Mouse (Mus musculus) kidney, postnatal 10 days (tissue): ENCODE results near the gene Gm49333.
"Not testable (repeated sequence)": the region's sequence is repeated elsewhere in the genome, so short reads cannot be mapped to it uniquely, and the experiment has no call there.

Source experiments
- DNase-seq: peaks from one replicate; pipeline ENCODE4 v3.0.0; 2021; ENCODE audit warnings: mixed read lengths

Gene Gm49333

DNA sequence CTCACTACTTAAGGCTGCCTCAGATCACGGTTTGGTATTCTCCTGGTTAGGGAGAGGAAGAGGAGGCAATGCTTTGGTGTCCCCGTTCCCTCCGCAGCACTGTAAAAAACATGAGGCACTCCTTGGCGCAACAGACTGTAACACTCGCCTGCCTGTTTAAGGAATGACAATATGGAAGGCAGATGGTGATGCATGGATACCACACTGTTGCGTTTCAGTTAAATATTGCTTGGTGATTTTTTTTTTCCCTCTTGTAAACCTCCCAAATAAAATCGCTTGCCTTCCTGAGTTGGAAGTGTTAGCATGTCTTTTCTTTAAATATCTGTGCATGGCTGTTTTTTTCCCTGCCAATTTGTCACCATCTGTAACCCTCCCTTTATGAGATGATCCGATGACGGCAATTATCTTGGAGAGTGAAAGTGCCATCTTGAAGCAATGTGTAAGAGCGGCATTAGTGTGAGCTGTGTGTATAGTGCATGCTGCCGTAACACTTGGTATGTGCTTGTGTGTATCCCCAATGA is 17.5 kb downstream of the Gm49333 start:
- no peak for DNase-seq

DNA sequence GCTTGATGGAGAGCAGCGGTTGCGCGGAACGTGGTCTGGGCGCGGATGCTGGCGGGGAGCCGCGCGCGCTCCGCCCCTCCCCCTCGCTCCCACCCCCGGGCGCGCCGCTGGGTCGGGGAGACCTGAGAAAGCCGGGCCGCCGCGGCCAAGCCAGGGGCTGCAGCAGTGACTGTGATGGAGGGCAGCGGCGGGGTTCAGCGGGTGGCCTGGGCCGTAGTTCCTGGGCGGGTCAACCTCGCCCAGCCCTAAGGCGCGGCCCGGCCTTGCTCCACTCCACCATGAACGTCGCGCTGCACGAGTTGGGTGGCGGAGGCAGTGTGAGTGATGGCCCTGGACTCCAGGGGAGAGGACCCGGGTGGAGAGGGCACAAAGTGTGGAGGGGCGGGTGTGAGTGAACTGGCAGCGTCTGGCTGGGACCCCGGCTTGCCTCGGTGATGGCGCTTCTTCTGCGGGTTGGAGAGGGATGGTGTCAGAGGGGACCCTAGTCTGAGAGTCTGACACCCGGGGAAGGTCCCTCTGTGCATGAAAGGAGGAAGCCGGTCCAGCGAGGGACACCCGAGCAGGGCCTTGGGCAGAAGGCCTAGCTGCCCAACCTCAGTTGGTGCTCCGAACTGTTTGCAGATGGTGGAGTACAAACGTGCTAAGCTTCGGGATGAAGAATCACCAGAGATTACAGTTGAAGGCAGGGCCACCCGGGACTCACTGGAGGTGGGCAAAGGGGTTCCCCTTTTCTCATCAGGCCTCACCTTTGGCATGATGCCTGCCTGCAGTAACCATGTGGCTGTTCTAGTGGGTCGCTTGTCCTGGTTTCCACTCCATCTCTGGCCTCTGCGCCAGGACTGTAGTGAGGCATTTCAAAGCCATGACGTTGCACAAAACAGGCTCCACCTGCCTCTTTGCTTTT is 18.6 kb downstream of the Gm49333 start, which contains the start of gene Ece2:
Ece2 (plus strand) TSS at position 98 of the 904 bp plus-strand sequence.
- DNase-seq = peak; percentile 32

DNA sequence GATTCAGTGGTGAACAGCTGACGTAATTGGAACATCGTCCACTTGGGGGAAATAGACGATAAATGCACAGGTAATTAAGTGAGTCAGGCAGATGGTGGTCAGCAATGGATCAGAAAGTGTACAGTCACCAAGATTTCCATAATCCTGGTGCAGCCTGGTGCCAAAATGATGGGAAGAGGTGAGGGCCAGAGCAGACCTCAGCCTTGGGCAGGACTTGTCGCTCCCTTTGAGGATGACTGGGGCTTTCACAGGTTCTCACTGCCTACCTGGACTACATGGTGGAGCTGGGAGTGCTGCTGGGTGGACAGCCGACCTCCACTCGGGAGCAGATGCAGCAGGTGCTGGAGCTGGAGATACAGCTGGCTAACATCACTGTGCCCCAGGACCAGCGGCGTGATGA is 26.0 kb downstream of the Gm49333 start:
- DNase-seq = no peak

DNA sequence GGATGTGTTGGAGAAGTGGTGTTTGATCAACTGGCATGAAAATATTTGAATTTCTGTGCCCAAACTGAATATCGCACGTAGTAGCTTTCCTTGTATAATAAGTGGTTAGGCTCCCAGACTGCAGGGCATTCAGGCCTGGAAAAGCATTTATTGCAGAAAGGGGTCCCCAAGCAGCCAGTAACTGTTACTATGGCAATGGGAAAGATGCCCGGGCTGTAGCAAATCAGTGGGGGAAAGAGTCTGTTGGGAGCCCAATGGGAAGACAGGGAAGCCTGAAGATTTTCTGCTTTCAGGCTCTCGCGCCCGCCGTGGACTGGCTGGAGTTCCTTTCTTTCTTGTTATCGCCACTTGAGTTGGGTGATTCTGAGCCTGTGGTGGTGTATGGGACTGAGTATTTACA is 27.0 kb downstream of the Gm49333 start:
- no peak for DNase-seq

DNA sequence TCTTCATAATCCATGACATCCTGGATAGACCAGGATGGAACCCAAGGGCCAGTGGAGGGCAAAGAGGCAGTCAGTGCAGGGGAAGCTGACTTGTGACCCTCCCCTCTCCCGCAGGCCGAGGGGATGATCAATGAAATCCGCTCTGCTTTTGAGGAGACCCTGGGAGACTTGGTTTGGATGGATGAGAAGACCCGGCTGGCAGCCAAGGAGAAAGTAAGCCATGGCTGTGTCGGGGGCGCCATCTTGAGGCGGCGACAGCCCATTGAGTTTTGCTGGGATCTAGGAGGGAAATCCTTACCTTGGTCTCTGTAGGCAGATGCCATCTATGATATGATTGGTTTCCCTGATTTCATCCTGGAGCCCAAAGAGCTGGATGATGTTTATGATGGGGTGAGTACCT is 30.8 kb downstream of the Gm49333 start:
- DNase-seq = peak; percentile 86

DNA sequence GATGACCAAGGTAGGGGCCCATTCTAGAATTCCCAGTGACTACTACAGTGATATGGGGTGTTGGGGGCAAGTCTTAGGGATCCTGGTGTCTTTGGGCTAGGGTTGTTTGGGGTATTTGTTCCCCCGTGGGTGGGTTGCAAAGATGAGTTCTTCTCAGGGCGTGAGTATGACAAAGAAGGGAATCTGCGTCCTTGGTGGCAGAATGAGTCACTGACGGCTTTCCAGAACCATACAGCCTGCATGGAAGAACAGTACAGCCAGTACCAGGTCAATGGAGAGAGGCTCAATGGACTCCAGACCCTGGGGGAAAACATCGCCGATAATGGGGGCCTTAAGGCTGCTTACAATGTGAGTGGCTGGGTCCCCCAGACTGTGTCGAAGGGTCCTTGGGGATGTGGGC is 32.5 kb downstream of the Gm49333 start:
- no peak for DNase-seq

DNA sequence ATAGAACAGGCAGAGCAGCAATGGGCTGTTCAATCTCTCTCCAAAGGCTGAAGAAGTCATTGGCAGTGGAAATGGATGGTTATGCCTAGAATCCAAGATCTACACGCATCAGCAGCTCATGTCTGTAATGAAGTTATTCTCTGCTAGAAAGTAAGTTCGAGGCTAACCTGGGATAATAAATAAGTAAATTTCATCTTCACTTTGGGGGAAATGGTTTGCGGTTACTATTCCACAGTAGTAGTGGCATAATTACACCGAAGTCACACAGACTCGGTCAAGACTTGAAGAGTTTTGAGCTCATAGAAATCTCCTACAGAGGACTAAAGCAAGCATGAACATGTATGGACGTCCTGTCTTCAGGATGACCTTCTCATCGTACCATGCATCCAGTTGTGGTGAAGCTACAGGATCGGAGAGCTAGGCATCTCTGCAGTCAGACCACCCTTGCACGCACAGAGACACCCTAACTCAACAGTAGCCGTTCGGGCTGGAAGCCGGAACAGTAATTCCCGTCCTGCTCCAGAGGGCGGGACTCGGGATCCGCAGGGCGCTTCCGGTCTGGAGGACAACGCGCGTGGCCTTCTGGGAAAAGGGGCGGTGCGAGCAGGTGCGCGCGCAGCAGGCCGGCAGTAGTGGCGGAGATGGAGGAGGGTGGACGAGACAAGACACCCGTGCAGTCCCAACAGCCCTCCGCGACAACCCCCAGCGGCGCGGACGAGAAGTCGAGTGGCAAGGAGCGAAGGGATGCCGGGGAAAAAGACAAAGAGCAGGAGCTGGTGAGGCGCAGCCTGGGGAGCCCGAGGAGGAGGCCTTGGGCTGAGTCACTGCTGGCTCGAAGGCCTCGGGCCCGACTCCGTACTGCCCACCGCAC is 39.9 kb downstream of the Gm49333 start, which contains the start of gene Psmd2:
Psmd2 (plus strand) TSS at position 577 of the 871 bp plus-strand sequence.
- DNase-seq = peak; percentile 99

DNA sequence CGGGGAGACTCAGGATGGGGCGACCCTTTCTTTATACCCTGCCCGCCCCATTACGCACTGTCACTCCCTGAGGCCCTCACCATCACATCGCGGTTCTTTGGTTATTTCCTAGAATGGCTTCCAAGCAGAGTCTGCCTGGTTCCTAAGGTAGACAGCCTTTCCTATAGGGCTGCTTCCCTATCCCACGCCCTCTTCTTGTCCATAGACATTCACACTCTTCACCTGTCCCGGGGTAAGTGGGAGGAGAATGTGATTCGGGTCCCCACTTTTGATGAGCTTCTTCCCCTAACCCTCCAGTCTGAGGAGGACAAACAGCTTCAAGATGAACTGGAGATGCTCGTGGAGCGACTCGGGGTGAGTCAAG is 40.5 kb downstream of the Gm49333 start:
- DNase-seq = no peak

DNA sequence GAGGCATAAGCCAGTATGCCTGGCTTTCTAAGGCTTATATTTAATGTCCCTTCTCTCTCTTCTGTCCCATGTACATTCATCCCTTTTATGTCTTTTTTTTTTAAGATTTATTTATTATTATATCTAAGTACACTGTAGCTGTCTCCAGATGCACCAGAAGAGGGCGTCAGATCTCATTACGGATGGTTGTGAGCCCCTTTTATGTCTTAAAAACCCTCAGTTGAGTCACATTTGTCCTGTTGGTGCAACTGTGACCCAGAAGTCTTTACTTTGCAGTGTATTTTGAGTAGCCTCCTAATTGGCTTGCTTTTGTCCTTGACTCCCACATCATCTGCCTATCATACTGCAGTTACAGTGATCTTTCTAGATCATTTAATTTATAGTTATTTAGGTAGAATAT is 41.9 kb downstream of the Gm49333 start:
- no peak for DNase-seq

DNA sequence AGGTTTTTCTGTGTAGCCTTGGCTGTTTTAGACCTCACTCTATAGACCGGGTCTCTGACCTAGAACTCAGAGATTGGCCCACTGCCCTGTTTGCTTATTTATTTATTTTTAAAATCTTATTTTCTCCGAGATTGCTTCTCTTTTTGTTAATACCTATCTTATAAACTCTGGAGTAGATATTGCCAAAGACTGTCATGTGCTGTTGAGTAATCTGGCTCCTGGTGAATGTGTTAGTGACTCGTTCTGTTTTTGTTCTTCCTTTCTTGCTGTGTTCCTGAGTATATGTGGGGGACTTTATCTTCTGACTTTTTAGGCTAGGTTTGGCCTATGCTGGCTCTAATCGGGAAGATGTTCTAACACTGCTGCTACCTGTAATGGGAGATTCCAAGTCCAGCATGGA is 46.3 kb downstream of the Gm49333 start:
- DNase-seq = no peak

DNA sequence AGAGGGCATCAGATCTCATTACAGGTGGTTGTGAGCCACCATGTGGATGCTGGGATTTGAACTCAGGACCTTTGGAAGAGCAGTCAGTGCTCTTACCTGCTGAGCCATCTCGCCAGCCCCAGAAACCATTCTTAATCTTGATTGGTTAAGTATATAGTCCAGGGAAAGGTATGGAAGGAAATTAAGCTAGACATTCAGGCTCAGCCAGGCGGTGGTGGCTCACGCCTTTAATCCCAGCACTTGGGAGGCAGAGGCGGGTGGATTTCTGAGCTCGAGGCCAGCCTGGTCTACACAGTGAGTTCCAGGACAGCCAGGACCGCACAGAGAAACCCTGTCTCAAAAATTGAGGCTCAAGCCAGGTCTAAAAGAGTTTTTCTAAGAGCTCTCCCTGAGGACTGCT is 56.6 kb downstream of the Gm49333 start, which contains the start of gene Eif4g1:
Eif4g1 (plus strand) TSS at position 301 of the 400 bp plus-strand sequence.
- DNase-seq = not testable (repeated sequence)

DNA sequence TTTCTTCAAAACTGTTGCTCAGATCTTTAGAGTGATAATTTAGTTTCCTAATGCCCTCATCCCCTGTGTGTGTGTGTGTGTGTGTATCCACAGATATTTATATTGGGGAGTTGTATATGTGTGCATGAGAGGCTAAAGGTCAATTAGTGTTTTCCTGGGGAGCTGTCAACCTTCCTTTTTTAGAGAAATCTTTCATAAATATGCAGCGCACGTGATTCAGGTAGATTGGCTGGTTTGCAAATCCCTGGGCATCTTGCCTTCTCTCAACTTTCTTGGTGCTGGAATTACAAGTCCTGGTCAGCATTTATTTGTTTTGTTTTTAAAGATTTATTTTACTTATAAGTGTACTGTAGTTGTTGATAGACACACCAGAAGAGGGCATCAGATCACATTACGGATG is 58.9 kb downstream of the Gm49333 start:
- DNase-seq = no peak

DNA sequence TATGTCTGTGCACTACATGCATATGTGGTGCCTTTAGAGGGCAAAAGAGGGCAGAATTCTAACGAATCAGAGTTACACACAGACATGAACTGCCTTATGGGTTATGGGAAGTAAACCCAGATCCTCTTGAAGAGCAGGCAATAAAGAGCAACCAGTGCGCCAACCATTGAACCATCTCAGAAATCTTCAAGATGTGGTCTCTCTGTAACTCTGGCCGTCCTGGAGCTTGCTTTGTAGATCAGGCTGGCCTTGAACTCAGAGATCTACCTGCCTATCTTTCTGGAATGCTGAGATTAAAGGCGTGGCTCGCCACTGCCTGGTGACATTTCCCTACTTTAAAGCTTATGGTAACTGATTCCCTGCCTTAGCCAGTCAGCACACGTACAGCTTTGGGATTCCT is 60.5 kb downstream of the Gm49333 start:
- DNase-seq = no peak

DNA sequence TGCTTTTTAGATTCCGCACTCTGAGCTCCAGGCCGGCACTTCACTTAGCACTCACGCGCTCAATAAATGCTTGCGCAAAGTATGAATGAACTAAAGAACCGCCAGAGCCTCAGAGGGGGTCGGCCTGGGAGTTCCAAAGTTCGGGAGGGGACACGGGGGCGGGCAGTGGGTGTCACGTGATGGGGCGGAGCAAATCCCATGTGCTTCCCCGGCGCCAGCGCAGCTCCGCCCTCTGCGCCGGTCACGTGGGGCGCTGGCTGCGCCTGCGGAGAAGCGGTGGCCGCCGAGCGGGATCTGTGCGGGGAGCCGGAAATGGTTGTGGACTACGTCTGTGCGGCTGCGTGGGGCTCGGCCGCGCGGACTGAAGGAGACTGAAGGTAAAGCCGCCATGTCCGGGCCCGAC is 61.1 kb downstream of the Gm49333 start:
- DNase-seq = peak; percentile 99

DNA sequence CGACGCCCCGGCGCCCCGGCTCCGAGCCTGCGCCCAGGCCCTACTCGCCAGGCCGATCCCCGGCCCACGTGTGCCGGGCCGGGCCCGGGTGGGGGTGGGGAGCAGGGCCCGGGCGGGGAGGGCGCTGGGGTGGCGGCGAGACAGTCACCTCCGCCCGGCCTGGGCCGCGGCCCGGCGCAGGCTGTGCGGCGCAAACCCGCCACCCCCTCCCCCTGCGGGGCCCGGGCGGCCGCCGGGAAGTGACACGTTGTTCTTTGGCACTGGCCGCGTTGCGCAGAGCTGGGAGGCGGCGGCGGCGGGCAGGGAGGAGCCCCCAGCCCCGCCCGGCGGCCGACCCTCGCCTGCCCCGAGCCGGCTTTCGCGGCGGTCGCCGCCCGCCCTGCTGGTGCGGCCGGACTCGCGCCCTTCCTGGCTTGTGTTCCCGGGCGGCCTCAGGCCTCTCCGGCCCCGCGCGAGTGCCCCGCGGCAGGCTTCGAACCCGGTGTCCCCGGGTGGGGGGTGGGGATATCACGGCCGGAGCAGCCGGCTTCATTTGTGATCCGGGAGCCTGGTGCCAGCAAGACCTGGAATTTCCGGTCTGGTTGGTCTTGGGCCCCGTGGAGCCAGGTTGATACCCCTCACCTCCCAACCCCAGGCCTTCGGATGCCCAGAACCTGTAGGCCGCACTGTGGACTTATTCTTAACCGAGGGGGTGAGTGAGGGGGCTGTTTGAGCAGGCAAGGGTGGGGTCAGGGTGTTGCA is 61.7 kb downstream of the Gm49333 start:
- peak; percentile 84 for DNase-seq

DNA sequence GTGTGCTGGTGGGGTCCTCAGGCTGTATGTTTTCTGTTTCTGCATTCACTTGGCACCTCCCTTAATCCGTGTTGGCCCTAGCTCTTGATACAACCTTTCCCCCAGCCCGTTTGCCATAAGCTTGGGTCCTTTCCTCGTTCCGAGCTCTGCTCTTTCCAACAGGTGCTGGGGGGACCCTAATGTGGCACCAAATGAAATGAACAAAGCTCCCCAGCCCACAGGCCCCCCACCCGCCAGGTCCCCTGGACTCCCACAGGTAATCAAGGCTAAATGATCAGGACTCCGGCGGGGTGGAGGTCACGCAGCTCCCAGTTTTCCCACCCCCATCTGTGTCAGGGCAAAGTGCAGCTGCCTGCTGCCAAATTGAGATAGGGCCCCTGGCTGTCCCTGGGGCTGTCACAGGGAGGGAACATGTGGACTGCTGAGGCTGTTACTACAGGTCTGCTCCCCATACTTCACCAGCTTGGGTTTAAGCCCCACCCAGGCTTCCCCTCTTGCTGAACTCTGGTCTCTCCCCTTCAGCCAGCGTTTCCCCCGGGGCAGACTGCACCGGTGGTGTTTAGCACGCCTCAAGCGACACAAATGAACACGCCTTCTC is 62.4 kb downstream of the Gm49333 start:
- DNase-seq = peak; percentile 55

DNA sequence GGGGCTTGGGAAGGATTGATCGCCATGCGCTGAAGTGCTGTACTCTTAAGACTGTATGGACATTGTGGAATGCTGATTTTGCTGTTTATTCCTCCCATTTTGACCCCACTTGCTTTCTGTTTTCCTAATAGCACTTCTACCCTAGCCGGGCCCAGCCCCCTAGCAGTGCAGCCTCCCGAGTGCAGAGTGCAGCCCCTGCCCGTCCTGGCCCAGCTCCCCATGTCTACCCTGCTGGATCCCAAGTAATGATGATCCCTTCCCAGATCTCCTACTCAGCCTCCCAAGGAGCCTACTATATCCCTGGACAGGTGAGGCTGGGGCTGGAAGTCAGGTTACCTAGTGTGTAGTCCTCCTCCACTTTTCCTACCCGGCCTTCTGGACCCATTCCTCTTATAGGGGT is 63.8 kb downstream of the Gm49333 start:
- DNase-seq = no peak

DNA sequence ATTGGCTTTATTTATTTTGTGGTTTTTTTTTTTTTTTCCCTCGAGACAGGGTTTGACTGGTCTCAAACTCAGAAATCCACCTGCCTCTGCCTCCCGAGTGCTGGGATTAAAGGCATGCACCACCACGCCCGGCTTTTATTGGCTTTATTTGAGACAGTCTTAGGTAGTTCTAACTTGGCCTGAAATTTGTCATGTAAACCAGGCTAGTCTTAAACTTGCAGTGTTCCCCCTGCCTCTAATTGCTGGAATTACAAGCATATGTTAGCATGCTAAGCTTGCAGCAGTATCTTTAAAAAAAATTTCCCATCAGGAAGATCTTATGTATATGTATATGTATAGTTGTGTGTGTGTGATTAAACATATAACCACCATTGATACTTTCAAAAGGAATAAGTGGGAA is 65.3 kb downstream of the Gm49333 start:
- DNase-seq = no peak

DNA sequence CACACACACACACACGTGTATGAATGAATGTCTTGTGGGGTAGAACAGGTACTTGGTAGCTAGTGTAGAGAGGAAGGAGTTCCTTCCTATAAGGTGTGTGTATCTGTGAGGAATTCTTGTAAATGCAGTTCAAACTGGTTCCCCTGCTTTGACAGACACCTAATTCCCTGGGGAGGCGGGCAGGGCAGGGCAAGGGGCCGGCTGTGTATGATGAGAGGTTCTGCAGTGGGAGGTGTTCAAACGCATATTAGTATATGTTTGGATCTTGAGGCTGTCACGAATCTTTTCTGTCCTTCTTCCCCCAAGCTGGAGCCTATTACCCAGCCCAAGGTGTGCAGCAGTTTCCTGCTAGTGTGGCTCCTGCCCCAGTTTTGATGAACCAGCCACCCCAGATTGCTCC is 66.0 kb downstream of the Gm49333 start:
- no peak for DNase-seq

DNA sequence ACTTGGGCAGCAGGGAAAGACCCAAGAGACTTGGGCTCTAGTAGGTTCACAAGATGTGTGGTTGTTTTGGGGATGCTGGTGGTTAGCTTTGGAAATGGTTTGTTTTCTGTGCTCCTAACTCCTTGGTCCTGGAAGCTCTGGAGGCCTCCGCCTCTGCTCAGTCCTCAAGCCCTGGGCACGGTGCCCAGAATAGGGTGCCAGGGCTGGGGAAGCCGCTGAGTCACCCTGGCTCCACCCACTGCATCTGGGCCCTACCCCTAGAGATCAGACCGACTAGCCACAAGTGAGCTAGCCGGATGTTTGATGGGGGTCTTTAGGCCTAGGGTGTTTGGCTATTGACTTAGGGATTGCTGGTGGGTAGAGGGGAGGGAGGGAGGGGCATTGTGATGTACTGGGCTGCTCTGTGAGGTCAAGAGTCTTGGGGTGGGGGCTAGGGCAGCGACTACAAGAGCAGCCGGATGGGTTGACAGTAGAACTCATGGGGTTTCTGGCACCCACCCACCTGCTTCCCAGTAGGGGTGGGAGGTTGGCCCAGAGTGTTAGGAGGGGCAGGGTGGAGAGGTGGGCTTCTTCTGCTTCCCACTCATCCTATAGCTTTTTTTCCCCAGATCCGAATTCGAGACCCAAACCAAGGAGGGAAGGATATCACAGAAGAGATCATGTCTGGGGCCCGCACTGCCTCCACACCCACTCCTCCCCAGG is 66.7 kb downstream of the Gm49333 start:
- peak; percentile 83 for DNase-seq

DNA sequence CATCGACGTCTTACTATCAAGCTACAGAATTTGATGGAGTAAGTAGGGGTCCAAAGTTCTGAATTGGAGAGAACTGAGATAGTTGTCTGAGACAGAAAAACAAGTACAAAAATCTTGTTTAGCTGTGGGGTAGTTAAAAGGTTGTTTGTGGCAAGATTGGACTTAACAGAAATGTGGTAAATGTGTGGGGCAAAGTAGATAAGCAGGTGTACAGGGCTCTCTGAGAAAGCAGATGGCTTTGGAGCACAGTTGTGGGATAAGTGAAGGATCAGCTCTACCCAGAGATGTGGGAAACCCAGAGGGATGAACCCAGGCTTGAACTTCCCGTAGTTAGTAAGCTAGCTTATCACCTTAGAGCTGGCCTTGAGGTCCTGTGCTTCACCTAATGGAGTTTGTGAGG is 79.4 kb downstream of the Gm49333 start:
- DNase-seq = no peak

DNA sequence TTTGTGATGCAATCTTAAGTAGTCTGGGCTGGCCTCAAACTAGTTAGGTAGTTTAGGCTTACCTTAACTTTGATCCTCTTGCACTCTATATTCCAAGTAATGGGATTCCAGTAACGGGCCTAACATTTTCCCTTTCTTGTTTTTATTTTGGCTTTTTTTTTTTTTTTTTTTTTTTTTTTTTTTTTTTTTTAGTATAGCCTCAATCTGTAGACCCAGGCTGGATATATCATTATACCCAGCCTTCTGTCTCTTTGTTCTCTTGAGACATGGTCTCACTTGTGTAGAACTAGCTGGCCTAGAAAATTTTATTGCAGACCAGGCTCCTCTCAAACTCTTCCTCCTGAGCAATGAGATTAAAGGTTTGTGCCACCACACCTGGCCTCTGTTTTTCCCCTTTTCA is 80.2 kb downstream of the Gm49333 start:
- DNase-seq = no peak
